Mouse (Mus musculus): ENCODE measurements around the gene Olfr1222. TPM values are rescaled to one million over a fixed set of nuclear protein-coding genes. Genes with fewer than 3 reads are reported as not detected.
"Not testable (repeated sequence)": the region's sequence is repeated elsewhere in the genome, so short reads cannot be mapped to it uniquely, and the experiment has no call there.

Gene Olfr1222
- not detected in 2 replicates for polyA plus RNA-seq (2012; rRNA removed)

- no peaks in the 10 kb centered on the region for H3K27me3 ChIP-seq (replicated peaks; ENCODE audit: control insufficient read depth, insufficient read depth, low read length)
- H3K27ac ChIP-seq (ENCODE audit: insufficient read depth, low read depth, low read length) = no peak within 1 kb of the TSS
- no peak for DNase-seq
- H3K4me3 ChIP-seq (ENCODE audit: insufficient read depth, low read depth, low read length) = no peak within 1 kb of the TSS
- WGBS = 73% methylated on average over 3 of the region's 3 CpGs
- TF ChIP-seq POLR2A (IDR thresholded peaks at IDR 0.05; ENCODE audit: low read depth, low read length) (no peak), CTCF (conservative IDR thresholded peaks at IDR 0.05; ENCODE audit: insufficient read depth, insufficient read length, low read depth, low read length) (no peak)
- H3K36me3 ChIP-seq (ENCODE audit: control insufficient read depth, insufficient read depth, low read length) = no peaks in the 10 kb centered on the region
- no peaks in the 10 kb centered on the region for H3K4me1 ChIP-seq (ENCODE audit: control insufficient read depth, insufficient read depth, low read length)
Observed at GRCm38 (mm10) chr2:89132954-89133353, at the start of gene Olfr1222. Olfr1222 (minus strand) TSS chr2:89133054.

GRCm38 (mm10) chr2:89174569-89174968 is 41.7 kb upstream of the Olfr1222 start, which contains the start of gene Olfr1225:
Olfr1225 (minus strand) TSS chr2:89174669.
- WGBS = 96% methylated on average over 1 of the region's 1 CpGs
- TF ChIP-seq POLR2A (IDR thresholded peaks at IDR 0.05; ENCODE audit: low read depth, low read length) (no peak), CTCF (conservative IDR thresholded peaks at IDR 0.05; ENCODE audit: insufficient read depth, insufficient read length, low read depth, low read length) (no peak)
- Histone ChIP-seq H3K4me1 (ENCODE audit: control insufficient read depth, insufficient read depth, low read length) (no peaks in the 10 kb centered on the region), H3K4me3 (ENCODE audit: insufficient read depth, low read depth, low read length) (no peak within 1 kb of the TSS), H3K36me3 (ENCODE audit: control insufficient read depth, insufficient read depth, low read length) (no peaks in the 10 kb centered on the region), H3K27ac (ENCODE audit: insufficient read depth, low read depth, low read length) (no peak within 1 kb of the TSS), H3K27me3 (replicated peaks; ENCODE audit: control insufficient read depth, insufficient read depth, low read length) (no peaks in the 10 kb centered on the region)
- no peak for DNase-seq

GRCm38 (mm10) chr2:89164711-89165110 is 31.9 kb upstream of the Olfr1222 start:
- H3K4me3 ChIP-seq (ENCODE audit: insufficient read depth, low read depth, low read length); H3K27ac ChIP-seq (ENCODE audit: insufficient read depth, low read depth, low read length); H3K4me1 ChIP-seq (ENCODE audit: control insufficient read depth, insufficient read depth, low read length); DNase-seq; H3K36me3 ChIP-seq (ENCODE audit: control insufficient read depth, insufficient read depth, low read length); H3K27me3 ChIP-seq (replicated peaks; ENCODE audit: control insufficient read depth, insufficient read depth, low read length): not testable (repeated sequence)
- WGBS = 86% methylated on average over 4 of the region's 4 CpGs

- H3K27me3 ChIP-seq (replicated peaks; ENCODE audit: control insufficient read depth, insufficient read depth, low read length); H3K36me3 ChIP-seq (ENCODE audit: control insufficient read depth, insufficient read depth, low read length); H3K4me3 ChIP-seq (ENCODE audit: insufficient read depth, low read depth, low read length); H3K4me1 ChIP-seq (ENCODE audit: control insufficient read depth, insufficient read depth, low read length); DNase-seq; H3K27ac ChIP-seq (ENCODE audit: insufficient read depth, low read depth, low read length): not testable (repeated sequence)
- WGBS = 89% methylated on average over 8 of the region's 8 CpGs
Observed at GRCm38 (mm10) chr2:89163991-89164390, 31.1 kb upstream of the Olfr1222 start, which contains the start of gene Olfr1224-ps1. Olfr1224-ps1 (minus strand) TSS chr2:89164091.

- Histone ChIP-seq H3K36me3 (ENCODE audit: control insufficient read depth, insufficient read depth, low read length) (no peaks in the 10 kb centered on the region), H3K4me3 (ENCODE audit: insufficient read depth, low read depth, low read length) (no peak within 1 kb of the TSS), H3K27me3 (replicated peaks; ENCODE audit: control insufficient read depth, insufficient read depth, low read length) (no peaks in the 10 kb centered on the region), H3K4me1 (ENCODE audit: control insufficient read depth, insufficient read depth, low read length) (no peaks in the 10 kb centered on the region), H3K27ac (ENCODE audit: insufficient read depth, low read depth, low read length) (no peak within 1 kb of the TSS)
- DNase-seq = no peak
- 63% methylated on average over 1 of the region's 1 CpGs for WGBS
- TF ChIP-seq POLR2A (IDR thresholded peaks at IDR 0.05; ENCODE audit: low read depth, low read length) (no peak), CTCF (conservative IDR thresholded peaks at IDR 0.05; ENCODE audit: insufficient read depth, insufficient read length, low read depth, low read length) (no peak)
Observed at GRCm38 (mm10) chr2:89151460-89151859, 18.6 kb upstream of the Olfr1222 start, which contains the start of gene Olfr1223. Olfr1223 (minus strand) TSS chr2:89151560.

- no peaks in the 10 kb centered on the region for H3K4me1 ChIP-seq (ENCODE audit: control insufficient read depth, insufficient read depth, low read length)
- TF ChIP-seq POLR2A (IDR thresholded peaks at IDR 0.05; ENCODE audit: low read depth, low read length) = no peak
- TF ChIP-seq CTCF (conservative IDR thresholded peaks at IDR 0.05; ENCODE audit: insufficient read depth, insufficient read length, low read depth, low read length) = no peak
- H3K27ac ChIP-seq (ENCODE audit: insufficient read depth, low read depth, low read length) = no peak within 1 kb of the TSS
- H3K27me3 ChIP-seq (replicated peaks; ENCODE audit: control insufficient read depth, insufficient read depth, low read length) = no peaks in the 10 kb centered on the region
- H3K4me3 ChIP-seq (ENCODE audit: insufficient read depth, low read depth, low read length) = no peak within 1 kb of the TSS
- no peaks in the 10 kb centered on the region for H3K36me3 ChIP-seq (ENCODE audit: control insufficient read depth, insufficient read depth, low read length)
- DNase-seq = no peak
- 82% methylated on average over 2 of the region's 2 CpGs for WGBS
Observed at GRCm38 (mm10) chr2:89117183-89117582, 15.7 kb downstream of the Olfr1222 start, which contains the start of gene Olfr1221. Olfr1221 (minus strand) TSS chr2:89117283.

- H3K4me1 ChIP-seq (ENCODE audit: control insufficient read depth, insufficient read depth, low read length) = no peaks in the 10 kb centered on the region
- TF ChIP-seq CTCF (conservative IDR thresholded peaks at IDR 0.05; ENCODE audit: insufficient read depth, insufficient read length, low read depth, low read length) = no peak
- no peak for TF ChIP-seq POLR2A (IDR thresholded peaks at IDR 0.05; ENCODE audit: low read depth, low read length)
- WGBS = 64% methylated on average over 3 of the region's 3 CpGs
Observed at GRCm38 (mm10) chr2:89106735-89107134, 26.1 kb downstream of the Olfr1222 start, which contains the start of gene Olfr1220. Olfr1220 (minus strand) TSS chr2:89106835.

GRCm38 (mm10) chr2:89105651-89106050 is 27.2 kb downstream of the Olfr1222 start:
- no peaks in the 10 kb centered on the region for H3K4me1 ChIP-seq (ENCODE audit: control insufficient read depth, insufficient read depth, low read length)
- H3K36me3 ChIP-seq (ENCODE audit: control insufficient read depth, insufficient read depth, low read length) = no peaks in the 10 kb centered on the region
- no peak for DNase-seq
- H3K4me3 ChIP-seq (ENCODE audit: insufficient read depth, low read depth, low read length) = no peak overlapping the region
- no peak overlapping the region for H3K27ac ChIP-seq (ENCODE audit: insufficient read depth, low read depth, low read length)
- no peak for TF ChIP-seq POLR2A (IDR thresholded peaks at IDR 0.05; ENCODE audit: low read depth, low read length)
- no peak for TF ChIP-seq CTCF (conservative IDR thresholded peaks at IDR 0.05; ENCODE audit: insufficient read depth, insufficient read length, low read depth, low read length)
- no peaks in the 10 kb centered on the region for H3K27me3 ChIP-seq (replicated peaks; ENCODE audit: control insufficient read depth, insufficient read depth, low read length)

More at GRCm38 (mm10) chr2:89106735-89107134, 26.1 kb downstream of the Olfr1222 start, which contains the start of gene Olfr1220:
- Histone ChIP-seq H3K27me3 (replicated peaks; ENCODE audit: control insufficient read depth, insufficient read depth, low read length) (no peaks in the 10 kb centered on the region), H3K4me3 (ENCODE audit: insufficient read depth, low read depth, low read length) (no peak within 1 kb of the TSS), H3K27ac (ENCODE audit: insufficient read depth, low read depth, low read length) (no peak within 1 kb of the TSS), H3K36me3 (ENCODE audit: control insufficient read depth, insufficient read depth, low read length) (no peaks in the 10 kb centered on the region)
- DNase-seq = no peak
